Mouse (Mus musculus) gastrocnemius, postnatal 25 days (tissue): ENCODE data around the gene Tsen34. TPM values are rescaled to one million over a fixed set of nuclear protein-coding genes. Genes with fewer than 3 reads are reported as not detected.
"Not testable (repeated sequence)": the region's sequence is repeated elsewhere in the genome, so short reads cannot be mapped to it uniquely, and the experiment has no call there.

Source experiments
- DNase-seq: peaks from one replicate; pipeline ENCODE4 v3.0.0; 2022
- microRNA-seq, 2 experiments: library from miRNA; unstranded; fragments of <30 nt; microRNA quantifications; one replicate each; pipeline ENCODE4 v1.2.0; 2021; ENCODE audit warnings: borderline replicate concordance in 2 of 2
- total RNA-seq, 2 experiments: library from RNA; stranded (reverse); gene quantifications; 1 replicate in 1 of 2; 2 replicates in 1 of 2; pipeline ENCODE4 v1.2.3; 2021

Tsen34 gene
- total RNA-seq, 2 experiments from 2014 or later, result 28.2 to 28.4 TPM

DNA sequence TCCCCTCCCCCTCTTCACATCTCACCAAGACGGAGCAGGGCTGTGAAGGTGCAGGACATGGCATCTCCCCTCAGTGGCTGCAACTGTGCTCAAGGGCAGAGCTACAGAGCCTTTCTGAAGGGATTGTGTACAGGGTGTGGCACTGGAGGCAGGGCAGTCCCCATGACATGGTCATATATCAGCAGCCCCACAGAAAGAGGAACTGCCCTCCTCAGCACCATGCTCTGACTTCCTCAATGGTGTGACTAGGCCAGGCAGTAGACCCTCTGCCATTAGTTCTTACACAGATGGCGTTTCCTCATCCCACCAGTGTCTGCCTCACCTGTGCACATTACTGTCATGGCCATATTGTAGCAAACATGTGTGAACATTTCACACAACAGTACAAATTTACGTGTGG lies 27.6 kb downstream of the Tsen34 start, which contains the start of gene Pirb:
Gene Pirb (minus strand): TSS at position 124 of the 400 bp plus-strand sequence.
- not testable (repeated sequence) for DNase-seq

DNA sequence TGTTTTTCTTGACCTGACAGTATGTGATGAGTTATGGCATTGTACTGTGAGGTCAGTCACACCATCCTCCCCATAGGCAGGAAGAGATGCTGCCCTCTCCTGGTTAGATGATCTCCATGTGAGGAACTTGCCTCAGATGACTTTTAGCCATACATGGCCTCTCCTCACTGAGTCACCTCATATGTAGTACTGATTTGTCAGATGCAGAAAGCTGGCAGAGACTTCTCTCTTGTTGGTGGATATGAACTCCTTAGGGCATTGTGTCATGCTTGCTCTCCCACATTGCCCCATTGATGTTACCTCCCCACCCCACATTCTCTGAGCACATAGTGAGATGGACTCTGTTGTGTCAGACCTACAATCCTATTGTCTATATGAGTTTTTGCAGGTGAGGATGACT lies 32.8 kb downstream of the Tsen34 start:
- not testable (repeated sequence) for DNase-seq

DNA sequence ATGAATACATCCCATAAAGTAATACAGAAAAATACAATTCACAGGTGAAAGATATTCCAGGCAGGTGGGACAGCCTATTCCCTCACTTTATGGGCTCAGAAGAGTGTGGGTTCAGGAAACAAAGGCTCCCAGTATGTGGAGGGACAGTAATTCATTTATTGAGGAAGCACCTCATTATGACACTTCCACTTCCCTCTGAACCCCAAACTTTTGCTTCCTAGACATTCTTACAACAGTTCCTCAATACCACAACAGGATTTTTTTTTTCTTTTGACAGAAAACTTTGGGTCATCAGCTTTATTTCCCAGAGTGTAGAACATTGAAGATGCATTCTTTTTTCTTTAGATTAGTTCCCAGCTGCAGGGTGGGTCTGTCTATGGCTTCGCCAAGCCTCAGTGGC lies 40.0 kb downstream of the Tsen34 start:
- DNase-seq, result not testable (repeated sequence)

Small RNA genes within 50 kb of the gene (microRNA-seq; reads per million reads assigned to microRNA genes)
- gene Mir3572, result 0.79 to 2.9 reads per million in 2 experiments

Other genes starting within 250 kb of the Tsen34 start
- gene Tarm1, start 190.2 kb upstream of the Tsen34 start, total RNA-seq, result not detected
- gene Oscar, start 76.7 kb upstream of the Tsen34 start, total RNA-seq, result under 1 TPM; 0.15 to 0.56 TPM
- 100 to 1,000 TPM; 951 to 953 TPM for gene Ndufa3, start 75.5 kb upstream of the Tsen34 start, total RNA-seq
- 10 to 100 TPM; 12.8 to 13.6 TPM for gene Tfpt, start 62.9 kb upstream of the Tsen34 start, total RNA-seq
- gene Prpf31, start 62.9 kb upstream of the Tsen34 start, total RNA-seq, result 10 to 100 TPM; 21.3 to 21.8 TPM
- 10 to 100 TPM; 17.1 to 17.4 TPM for gene Cnot3, start 47.6 kb upstream of the Tsen34 start, total RNA-seq
- gene Leng1, start 27.0 kb upstream of the Tsen34 start, total RNA-seq, result 1 to 10 TPM; 4.2 to 4.3 TPM
- under 1 TPM; 0.70 to 0.87 TPM for gene Tmc4, start 15.3 kb upstream of the Tsen34 start, total RNA-seq
- 10 to 100 TPM in 1 of 2 experiments, 1 to 10 TPM in 1; 8.1 to 11.2 TPM for gene Mboat7, start 660 bp downstream of the Tsen34 start, total RNA-seq
- 100 to 1,000 TPM; 374 to 415 TPM for gene Rps9, start 11.1 kb downstream of the Tsen34 start, total RNA-seq
- 1 to 10 TPM in 1 of 2 experiments, under 1 TPM in 1; 0.67 to 1.0 TPM for gene Pirb, start 27.5 kb downstream of the Tsen34 start, total RNA-seq
- under 1 TPM in 1 of 2 experiments, not detected in 1; 0.18 TPM for gene Gm15448, start 132.8 kb downstream of the Tsen34 start, total RNA-seq
- under 1 TPM in 1 of 2 experiments, not detected in 1; 0.13 TPM for gene Pira2, start 152.2 kb downstream of the Tsen34 start, total RNA-seq
- not detected for gene Gm14548, start 205.3 kb downstream of the Tsen34 start, total RNA-seq
- gene Lilra6, start 222.6 kb downstream of the Tsen34 start, total RNA-seq, result under 1 TPM in 1 of 2 experiments, not detected in 1; 0.24 TPM